Mouse (Mus musculus) cerebellum, postnatal 25 days (tissue): ENCODE measurements at regions not wholly inside any gene's neighbourhood (a gene's known extent, or its start where the extent isn't known, plus 50 kb on each side); places are given as distances from the start of the nearest gene placed in this dataset.

Source experiments
- DNase-seq, 2 experiments: peaks; one replicate each; pipeline ENCODE4 v3.0.0; 2021; ENCODE audit warnings: mixed read lengths in 2 of 2

DNA sequence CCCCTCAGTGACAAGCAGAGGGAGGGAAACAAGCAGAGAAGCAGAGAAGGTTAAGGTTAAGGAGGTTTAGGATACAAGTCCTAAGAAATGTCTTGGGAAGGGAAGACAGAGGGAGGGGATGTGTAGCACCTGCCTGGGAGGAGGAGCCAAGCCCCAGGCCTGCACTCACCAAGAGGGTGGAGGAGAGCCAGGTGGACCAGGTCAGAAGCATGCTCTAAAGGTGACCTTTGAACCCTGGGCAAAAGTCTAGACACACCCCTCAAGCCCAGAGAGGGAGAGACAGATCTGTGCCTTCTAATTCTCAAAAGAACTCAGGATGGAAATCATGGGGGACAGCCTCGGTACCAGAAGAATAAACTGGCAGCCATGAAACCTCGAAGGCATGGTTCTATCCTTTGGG is 54.4 kb upstream of the Calm2 start:
- DNase-seq = no peak

DNA sequence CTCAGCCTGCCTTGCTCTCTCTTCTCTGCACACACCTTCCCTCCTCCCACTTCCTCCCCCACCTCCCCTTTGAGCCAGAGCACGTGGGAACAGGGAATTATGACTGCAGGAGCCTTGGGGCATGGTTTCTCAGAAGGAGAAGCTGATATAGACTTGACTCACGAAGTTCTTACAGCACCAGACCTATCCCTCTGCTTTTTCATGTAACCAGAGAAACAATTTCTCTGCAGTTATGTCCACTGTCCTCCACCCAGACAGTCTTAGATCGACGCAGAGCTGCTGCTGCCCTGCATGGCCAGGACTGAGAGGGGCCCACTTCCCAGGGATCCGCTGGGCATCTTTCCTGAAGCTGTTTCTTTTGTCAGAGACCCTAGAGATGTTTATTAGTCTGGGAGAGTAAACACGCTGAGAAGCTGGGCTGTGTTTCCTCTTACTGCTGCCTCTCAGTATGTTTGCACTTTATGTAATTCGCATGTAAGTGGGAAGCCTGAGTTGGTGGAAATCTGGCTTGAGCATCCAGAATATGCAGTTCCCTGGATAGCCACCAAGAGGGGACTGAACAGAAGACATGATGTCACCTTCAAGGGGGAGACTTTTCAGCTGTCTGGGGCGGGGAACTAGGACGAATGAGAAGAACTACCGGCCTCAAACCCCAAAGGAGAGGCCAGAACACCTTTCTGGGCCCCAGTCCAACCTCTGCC is 55.1 kb upstream of the Calm2 start:
- DNase-seq = peak; percentile 31 to 37

DNA sequence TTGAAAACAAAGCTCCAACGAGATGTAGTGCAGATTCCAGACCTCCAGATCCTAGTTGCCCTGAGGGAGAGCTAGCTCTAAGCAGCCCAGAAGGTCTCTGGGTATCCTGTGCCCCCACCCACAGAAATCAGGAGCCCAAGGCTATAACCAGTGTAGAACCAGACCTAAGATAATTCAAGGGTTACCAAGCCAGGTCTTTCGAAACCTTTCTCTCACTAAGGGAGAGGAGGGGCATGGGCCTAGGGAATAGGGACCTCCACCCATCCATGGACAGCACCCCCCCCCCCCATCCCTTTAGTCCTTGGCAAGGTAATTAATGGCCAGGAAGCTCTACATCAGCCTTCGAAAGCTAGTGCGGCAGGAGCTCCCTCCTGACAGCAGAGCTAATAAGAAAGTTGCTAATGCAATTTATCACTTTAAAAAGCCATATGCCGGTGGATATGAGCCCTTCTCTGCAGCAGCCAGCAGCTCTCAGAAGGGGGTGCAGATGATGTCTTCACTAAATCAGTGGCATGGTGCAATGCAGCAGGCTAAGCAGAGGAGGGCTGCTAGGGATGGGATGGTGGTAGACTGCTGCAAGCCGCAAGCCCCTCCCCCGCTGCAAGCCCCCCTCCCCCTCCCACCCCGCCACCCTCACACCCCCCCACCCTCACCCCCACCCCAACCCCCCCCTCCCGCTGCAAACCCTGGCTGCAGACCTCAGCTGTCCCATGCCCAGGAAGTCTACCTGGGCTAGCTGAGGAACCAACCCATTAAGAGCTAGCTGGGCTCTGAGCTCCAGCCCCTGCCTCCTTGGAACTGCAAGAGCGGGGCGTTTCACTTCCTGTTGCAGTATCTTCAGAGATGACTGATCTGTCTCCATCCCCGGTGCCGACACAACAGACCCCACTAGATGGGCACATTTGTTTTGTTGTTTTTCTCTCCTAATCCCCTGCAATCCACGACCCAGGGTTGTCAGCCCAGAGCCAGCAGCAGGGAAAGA is 55.9 kb upstream of the Calm2 start:
- peak in 1 of 2 experiments; percentile 7 for DNase-seq

DNA sequence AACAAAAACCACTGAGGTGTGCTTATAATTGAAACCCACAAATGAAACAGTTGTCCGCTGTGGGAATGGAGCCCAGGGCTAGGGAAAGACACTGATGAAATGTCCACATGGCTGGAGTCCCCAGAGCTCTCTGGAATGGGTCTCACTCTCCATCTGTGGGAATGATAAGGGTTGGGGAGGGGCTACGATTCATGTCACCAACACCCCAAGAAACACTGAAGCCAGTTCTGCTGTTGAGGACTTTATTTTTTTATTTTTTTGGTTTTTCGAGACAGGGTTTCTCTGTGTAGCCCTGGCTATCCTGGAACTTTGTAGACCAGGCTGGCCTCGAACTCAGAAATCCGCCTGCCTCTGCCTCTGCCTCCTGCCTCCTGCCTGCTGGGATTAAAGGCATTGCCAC is 56.8 kb upstream of the Calm2 start:
- DNase-seq = no peak

DNA sequence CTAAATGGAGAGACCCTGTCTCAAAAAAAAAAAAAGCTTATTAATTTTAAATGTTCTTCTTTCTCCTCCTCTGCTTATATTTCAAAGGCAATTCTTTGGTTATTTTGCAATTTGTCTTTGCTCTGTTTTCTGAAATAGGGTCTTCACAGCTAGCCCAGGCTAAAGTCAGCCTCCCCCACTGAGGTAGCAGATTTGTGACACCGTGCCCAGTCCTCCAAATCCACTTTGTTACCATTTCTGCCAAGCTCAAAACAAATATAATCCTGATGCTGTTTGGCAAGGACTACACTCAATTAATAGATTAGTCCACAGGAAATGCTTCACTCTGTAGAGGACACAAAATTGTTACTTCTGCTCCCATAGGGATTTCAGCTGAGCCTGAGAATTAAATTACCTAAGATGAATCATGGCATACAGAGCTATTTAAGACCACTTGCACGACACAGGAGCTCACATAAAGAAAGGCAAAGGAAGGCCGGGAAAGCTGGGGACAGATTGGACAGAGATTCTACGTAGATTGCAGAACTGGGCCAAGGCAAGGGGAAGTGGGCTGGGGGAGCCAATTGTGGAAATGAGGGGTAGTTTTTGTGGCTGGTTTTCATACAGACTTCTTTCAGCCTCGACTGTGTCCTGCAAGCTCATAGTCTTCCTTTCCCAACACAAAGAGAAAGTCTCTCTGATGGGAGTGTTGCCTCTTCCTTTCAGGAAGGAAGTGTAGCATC is 58.4 kb upstream of the Calm2 start:
- DNase-seq = no peak

GRCm38 (mm10) chr17:87507848-87508247 is 61.1 kb upstream of the Calm2 start:
- peak; percentile 25 to 45 for DNase-seq

DNA sequence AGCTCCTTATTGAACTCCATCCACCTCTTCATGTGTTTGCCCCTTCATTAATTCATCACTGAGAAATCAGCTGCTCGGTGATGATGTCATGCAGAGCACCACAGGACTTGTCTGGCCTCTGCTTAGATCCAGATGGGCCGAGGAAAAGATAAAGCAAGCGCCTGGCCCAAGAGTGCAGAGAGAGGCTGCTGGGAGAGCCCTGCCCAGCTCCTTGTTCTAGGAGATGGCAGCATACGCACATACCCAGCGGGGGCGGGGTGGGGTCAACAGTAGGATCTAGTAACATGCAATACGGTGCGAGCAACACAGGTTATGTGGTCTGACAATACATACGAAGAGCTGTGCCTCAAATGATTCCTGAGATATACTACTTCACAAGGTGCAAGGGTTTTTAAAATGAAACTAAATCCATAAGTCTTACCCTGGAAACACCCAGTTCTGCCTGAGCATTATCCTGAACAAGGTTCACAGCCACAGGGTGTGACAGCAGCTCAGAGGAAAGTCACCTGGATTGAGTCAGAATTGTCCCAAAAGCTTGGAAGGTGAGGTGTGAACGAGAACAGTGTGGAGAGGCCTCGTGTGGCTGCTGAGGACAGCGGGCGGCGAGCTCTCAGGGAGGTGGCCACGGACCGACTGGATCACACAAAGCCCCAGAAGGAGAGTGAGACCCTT is 62.0 kb upstream of the Calm2 start:
- DNase-seq = no peak

GRCm38 (mm10) chr17:87512000-87512611 is 65.4 kb upstream of the Calm2 start:
- no peak for DNase-seq

GRCm38 (mm10) chr17:87513822-87514221 is 67.1 kb upstream of the Calm2 start:
- DNase-seq = no peak

- no peak for DNase-seq
Observed at GRCm38 (mm10) chr17:87514366-87515126, 67.8 kb upstream of the Calm2 start.

GRCm38 (mm10) chr17:87517258-87517657 is 70.5 kb upstream of the Calm2 start:
- DNase-seq = no peak

GRCm38 (mm10) chr17:87519454-87519853 is 72.7 kb upstream of the Calm2 start:
- DNase-seq = no peak

DNA sequence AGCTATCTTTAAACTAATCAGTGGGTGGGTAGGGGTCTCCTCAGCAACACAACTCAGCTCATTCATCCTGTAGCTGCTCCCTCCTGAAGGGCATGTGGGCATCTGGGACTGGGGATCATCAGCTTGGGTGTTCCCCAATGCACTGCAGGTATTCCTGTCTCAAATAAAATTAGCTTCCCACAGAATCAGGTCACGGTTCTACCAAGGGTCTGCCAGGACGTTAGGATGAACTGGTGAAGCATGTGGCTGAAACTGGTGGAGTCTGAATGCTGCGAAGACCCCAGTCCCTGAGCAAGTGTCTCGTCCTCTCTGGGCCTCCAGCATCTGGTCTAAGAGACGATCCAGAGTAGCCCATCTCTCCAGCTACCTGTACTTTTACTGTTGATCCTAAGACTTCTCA is 74.1 kb upstream of the Calm2 start:
- no peak for DNase-seq

DNA sequence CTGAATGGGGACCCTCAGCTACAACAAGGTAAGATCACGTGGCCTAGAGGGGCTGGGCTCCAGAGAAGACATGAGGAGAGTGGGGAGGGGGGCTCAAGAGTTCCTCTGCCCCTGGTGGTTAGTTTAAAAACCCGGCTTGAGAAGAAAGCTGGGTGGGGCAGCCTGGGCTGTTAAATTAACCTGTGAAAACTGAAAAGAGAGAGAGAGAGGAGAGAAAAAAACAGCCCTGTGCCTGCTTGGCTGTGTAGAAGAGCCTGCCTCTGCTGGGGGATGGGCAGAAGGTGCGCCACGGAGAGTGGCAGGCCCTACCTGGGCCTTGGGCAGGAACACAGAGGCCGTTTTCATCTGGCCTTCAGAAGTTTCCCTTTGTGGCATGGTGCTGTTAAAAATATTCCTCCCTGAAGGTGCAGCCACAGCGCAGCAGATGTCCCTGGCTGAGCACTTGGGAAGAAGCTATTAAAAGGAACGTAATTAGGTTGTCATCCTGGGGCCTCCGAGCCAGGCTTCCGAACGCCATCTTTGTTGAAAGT is 75.0 kb upstream of the Calm2 start:
- peak; percentile 53 to 63 for DNase-seq

DNA sequence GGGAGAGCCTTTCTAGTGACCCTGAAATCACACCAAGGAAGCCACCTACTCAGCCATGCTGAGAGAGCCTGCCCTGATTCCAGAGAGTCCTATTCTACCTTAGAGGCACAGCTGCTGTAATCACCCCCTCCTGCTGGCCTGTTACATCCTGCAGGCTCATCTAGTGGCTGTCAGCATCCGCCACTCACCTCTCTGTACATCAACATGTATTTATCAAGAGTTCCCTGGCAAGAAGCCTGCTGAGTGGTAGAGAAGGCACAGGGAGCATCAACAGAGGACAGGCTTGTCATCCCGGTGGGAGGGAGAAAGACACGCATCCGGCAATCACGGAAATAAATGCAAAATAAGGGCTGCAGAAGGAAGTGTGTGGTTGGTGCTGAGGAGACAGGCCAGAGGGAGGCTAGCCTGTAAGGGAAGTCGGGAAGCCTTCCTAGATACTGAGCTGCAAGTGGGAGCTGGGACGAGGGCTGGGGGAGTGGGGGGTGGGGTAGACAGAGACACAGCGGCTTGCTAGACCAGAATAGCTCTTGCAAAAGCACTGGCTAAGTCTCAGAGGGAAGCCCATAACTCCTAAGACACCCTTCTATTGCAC is 75.9 kb upstream of the Calm2 start:
- DNase-seq = no peak

DNA sequence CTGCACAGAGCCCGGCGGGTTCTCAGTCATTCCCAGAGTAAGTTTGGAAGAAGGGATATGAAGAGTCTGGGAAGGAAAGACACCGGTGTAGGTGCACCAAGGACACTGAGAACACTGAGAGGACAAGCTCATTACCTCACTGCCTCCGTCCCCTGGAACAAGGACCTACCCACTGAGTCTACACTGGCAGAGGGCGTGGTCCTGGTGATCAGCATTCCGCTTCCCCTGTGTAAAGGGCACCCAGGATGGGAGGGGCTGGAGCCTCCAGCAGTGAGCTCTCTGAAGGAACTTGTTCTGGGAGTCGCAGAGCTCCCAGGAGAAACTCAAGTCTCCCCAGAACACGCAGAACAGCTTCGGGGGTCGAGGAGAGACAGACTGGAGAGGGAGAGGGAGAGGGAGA is 76.9 kb upstream of the Calm2 start:
- DNase-seq = no peak

DNA sequence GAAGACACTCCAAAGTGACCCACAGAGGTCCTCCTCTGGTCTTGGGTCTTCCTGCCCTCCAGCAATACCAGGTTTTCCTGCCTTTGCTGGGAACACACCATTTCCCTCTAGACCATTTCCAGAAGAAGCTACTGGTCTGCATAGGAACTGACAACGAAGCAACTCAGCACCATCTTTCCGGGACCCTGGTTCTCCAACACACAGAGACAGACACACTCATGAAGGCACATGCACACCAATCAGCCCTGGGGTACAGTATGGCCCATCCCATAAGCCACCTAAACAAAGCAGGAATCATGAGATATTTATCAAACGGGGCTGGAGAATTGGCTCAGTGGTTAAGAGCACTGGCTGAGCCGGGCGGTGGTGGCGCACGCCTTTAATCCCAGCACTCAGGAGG is 80.4 kb upstream of the Calm2 start:
- no peak for DNase-seq

DNA sequence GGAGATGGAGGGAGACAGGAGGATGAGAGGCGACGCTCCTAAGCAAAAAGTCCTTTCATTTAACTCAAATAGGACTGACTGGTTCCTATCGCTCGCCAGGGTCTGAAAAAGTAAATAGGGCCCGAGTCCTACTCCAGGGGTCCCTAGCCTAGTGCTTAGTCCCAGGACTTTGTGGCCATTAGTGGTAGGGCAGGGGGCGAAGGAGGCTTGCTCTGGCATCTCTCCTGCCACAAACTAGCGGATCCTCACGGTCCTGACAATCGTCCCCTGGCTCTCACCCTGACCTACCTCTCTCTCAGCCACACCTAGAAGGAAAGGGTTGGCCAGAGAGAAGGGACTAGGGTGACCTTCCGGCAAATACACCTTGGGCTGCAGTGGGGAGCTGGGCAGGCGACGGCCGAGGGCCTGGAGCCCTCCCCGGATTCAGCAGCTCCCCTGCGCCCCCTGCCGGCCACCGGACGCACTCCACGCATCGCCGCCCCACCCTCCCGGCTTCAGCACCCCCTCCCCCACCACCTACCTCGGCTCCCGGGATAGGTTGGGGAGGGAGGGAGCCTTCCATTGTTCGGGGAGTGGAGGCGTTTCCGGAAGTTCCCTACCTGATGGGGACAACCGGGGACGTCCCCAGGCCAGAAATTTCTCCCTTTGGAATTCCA is 83.6 kb upstream of the Calm2 start:
- peak; percentile 94 to 96 for DNase-seq

DNA sequence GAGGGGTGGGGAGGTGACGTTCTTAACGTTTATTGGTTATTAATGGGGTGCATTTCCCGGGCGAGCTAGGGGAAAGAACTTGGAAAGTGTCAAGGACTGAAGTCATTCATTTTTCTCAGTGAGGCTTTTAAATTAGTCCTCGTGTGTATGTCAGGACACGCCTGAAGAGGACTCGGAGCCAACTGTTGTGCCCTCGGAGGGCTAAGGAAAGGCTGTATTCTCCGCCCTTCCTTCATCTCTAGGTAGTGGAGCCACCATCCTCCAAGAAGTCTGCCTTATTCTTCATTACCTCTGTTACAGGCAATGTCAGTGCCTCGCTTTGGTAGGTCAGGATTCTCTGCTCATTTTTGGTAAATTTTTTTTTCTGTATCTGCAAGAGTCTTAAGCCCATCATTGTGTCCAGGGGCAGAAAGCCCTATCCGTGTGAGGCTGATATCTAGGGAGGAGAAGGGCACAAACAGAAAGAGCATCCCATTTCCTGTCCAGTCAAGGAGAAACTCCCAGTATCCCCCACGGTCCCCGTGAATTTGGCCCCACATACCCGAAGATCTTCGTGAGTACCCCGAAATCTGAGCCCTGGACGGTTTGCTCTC is 84.2 kb upstream of the Calm2 start:
- no peak for DNase-seq
